ENCODE assay signal across 13 mouse cellular contexts in the genomic region with DNA sequence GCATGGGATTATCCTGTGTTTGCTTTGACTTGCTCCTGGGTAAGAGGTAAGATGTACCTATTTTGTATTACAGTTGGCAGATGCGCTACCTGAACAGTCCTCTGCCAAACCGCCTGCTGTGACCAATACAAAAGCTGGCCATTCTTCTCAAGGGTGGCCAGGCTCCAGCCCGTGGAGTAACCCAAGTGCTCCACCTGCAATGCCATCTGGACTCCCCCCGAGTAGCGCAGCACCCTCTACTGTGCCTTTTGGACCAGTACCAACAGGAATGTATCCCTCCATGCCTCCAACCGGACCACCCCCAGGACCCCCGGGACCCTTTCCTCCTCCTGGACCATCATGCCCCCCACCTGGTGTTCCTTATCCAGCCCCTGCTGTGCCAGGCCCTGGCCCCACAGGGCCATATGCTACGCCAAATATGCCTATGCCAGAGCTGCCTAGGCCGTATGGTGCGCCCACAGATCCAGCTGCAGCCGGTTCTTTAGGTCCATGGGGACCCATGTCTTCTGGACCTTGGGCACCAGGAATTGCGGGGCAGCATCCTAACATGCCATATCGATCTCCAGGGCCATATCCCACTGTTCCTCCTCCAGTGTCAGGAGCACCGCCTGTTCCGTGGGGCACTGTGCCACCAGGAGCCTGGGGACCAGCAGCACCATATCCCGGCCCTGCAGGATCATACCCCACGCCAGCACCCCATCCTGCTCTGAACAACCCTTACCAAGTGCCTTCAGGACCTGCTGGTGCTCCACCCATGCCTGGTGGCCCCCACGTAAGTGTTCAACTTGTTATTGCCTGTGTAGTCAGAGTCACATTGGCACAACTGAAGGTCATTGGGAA. TPM values are rescaled to one million over a fixed set of nuclear protein-coding genes. Genes with fewer than 3 reads are reported as not detected.
DNase-seq lines count a peak whose midpoint lies in the region; ATAC-seq and TF ChIP-seq lines count a peak whose summit lies in the region.
"Had no signal": no experiment of that assay in that cellular context is flagged by ENCODE, and none has a peak within 500 bp of the region (broad histone marks: within the 10 kb centered on the region; RNA-seq: fewer than 3 reads in every experiment).

No protein-coding gene starts in this region.

- H3K27me3 ChIP-seq in hindbrain, postnatal 0 days (ENCODE audit: insufficient read depth, low read length) = no peaks in the 10 kb centered on the region
- H3K27me3 ChIP-seq in hindbrain, embryonic 12.5 days = no peaks in the 10 kb centered on the region
- H3K27me3 ChIP-seq in E14TG2a.4 (ENCODE audit: insufficient read depth, low read length) = no peaks in the 10 kb centered on the region

- no peak for TF ChIP-seq CTCF in hindbrain, postnatal 0 days (IDR thresholded peaks at IDR 0.05; ENCODE audit: low read depth)
- no peak for TF ChIP-seq CTCF in E14TG2a.4 (conservative IDR thresholded peaks at IDR 0.05; ENCODE audit: low read length)

- H3K36me3 ChIP-seq in hindbrain, postnatal 0 days (ENCODE audit: insufficient read depth, low read length) = peaks cover 28% of the 10 kb centered on the region
- peaks cover 52% of the 10 kb centered on the region for H3K36me3 ChIP-seq in hindbrain, embryonic 12.5 days
- H3K36me3 ChIP-seq in E14TG2a.4 (ENCODE audit: insufficient read depth, low read length) = peaks cover 83% of the 10 kb centered on the region

- ATAC-seq in hindbrain, postnatal 0 days = peak; percentile 29; the same call in 1 of the 2 replicates
- no peak for ATAC-seq in hindbrain, embryonic 12.5 days (ENCODE audit: low FRiP score)
- no peak for ATAC-seq in megakaryocyte, adult 5-6 weeks (ENCODE audit: poor library complexity, severe bottlenecking)
- ATAC-seq: forebrain, embryonic 14.5 days; inflammation-experienced regulatory T-cells, adult 6 months had no signal

- H3K4me2 ChIP-seq in hindbrain, postnatal 0 days (ENCODE audit: low read depth, low read length) = no peak overlapping the region
- no peak overlapping the region for H3K4me2 ChIP-seq in hindbrain, embryonic 12.5 days (replicated peaks)

- no peak overlapping the region for H3K9ac ChIP-seq in hindbrain, postnatal 0 days (replicated peaks; ENCODE audit: low read length)
- no peak overlapping the region for H3K9ac ChIP-seq in hindbrain, embryonic 12.5 days

- no peaks in the 10 kb centered on the region for H3K4me1 ChIP-seq in hindbrain, postnatal 0 days (ENCODE audit: insufficient read depth, low read length)
- H3K4me1 ChIP-seq in hindbrain, embryonic 12.5 days = no peaks in the 10 kb centered on the region
- peaks cover 54% of the 10 kb centered on the region for H3K4me1 ChIP-seq in E14TG2a.4 (replicated peaks; ENCODE audit: low read depth, low read length)

- H3K9me3 ChIP-seq in hindbrain, postnatal 0 days (ENCODE audit: low read length) = no peaks in the 10 kb centered on the region
- no peaks in the 10 kb centered on the region for H3K9me3 ChIP-seq in hindbrain, embryonic 12.5 days (replicated peaks)
- H3K9me3 ChIP-seq in E14TG2a.4 (ENCODE audit: low read length) = no peaks in the 10 kb centered on the region
- H3K9me3 ChIP-seq: G1E had no signal

- H3K4me3 ChIP-seq in hindbrain, postnatal 0 days (ENCODE audit: low read length) = no peak overlapping the region
- H3K4me3 ChIP-seq in hindbrain, embryonic 12.5 days = no peak overlapping the region
- peak overlapping the region; percentile 63 for H3K4me3 ChIP-seq in E14TG2a.4 (replicated peaks; ENCODE audit: low read length)

- no peak overlapping the region for H3K27ac ChIP-seq in hindbrain, postnatal 0 days
- H3K27ac ChIP-seq in hindbrain, embryonic 12.5 days = no peak overlapping the region

- WGBS in hindbrain, postnatal 0 days = 88% methylated on average over 18 of the region's 18 CpGs
- 95% methylated on average over 18 of the region's 18 CpGs for WGBS in hindbrain, embryonic 12.5 days

- no peak for DNase-seq in hindbrain, postnatal 0 days (ENCODE audit: low spot score)
- peak; percentile 92 for DNase-seq in cerebellum, adult 11-12 months
- DNase-seq in cerebellum, postnatal 36 days = peak; percentile 82 to 83
- DNase-seq in adrenal gland, postnatal 10 days = no peak
- DNase-seq: adrenal gland, adult 8-10 months; layer of hippocampus, adult 9-11 months; lung, postnatal 14 days had no signal

RNA-seq across cellular contexts. Expression of a gene that starts 12.5 kb away (rescaled TPM):
- 49.2 and 50.3 TPM in 2 replicates for total RNA-seq in hindbrain, postnatal 0 days (2014; rRNA removed)
- 31.8 and 33.9 TPM in 2 replicates for polyA plus RNA-seq in hindbrain, postnatal 0 days (2015; fragmentation: Nextera tagmentation; extraction: Ambion mirVana)
- 79.8 and 85.3 TPM in 2 replicates for polyA plus RNA-seq in hindbrain, embryonic 12.5 days (2016; fragmentation: Nextera tagmentation; extraction: Ambion mirVana)
- 65.7 and 68.3 TPM in 2 replicates for total RNA-seq in megakaryocyte, adult 5-6 weeks (2015)
- total RNA-seq in megakaryocyte, adult 5-6 weeks (2017) = 42.3 and 49.4 TPM in 2 replicates
- total RNA-seq in adrenal gland, postnatal 10 days (2021) = 10 to 100 TPM; 69.9 to 75.9 TPM

RNA-seq across cellular contexts. Expression of a gene that starts 33.8 kb away (rescaled TPM):
- 5.6 and 7.2 TPM in 2 replicates for total RNA-seq in hindbrain, postnatal 0 days (2014; rRNA removed)
- 2.2 and 2.8 TPM in 2 replicates for polyA plus RNA-seq in hindbrain, postnatal 0 days (2015; fragmentation: Nextera tagmentation; extraction: Ambion mirVana)
- polyA plus RNA-seq in hindbrain, embryonic 12.5 days (2016; fragmentation: Nextera tagmentation; extraction: Ambion mirVana) = 3.7 and 3.9 TPM in 2 replicates
- 20.3 and 23.5 TPM in 2 replicates for total RNA-seq in megakaryocyte, adult 5-6 weeks (2015)
- total RNA-seq in megakaryocyte, adult 5-6 weeks (2017) = 15.7 and 18.1 TPM in 2 replicates
- 10 to 100 TPM; 18.8 to 19.7 TPM for total RNA-seq in adrenal gland, postnatal 10 days (2021)

RNA-seq across cellular contexts. Expression of a gene that starts 33.9 kb away (rescaled TPM):
- 8.5 and 10.7 TPM in 2 replicates for total RNA-seq in hindbrain, postnatal 0 days (2014; rRNA removed)
- polyA plus RNA-seq in hindbrain, postnatal 0 days (2015; fragmentation: Nextera tagmentation; extraction: Ambion mirVana) = 9.4 and 9.7 TPM in 2 replicates
- 33.9 and 34.5 TPM in 2 replicates for polyA plus RNA-seq in hindbrain, embryonic 12.5 days (2016; fragmentation: Nextera tagmentation; extraction: Ambion mirVana)
- 28.1 and 30.4 TPM in 2 replicates for total RNA-seq in megakaryocyte, adult 5-6 weeks (2015)
- total RNA-seq in megakaryocyte, adult 5-6 weeks (2017) = 66.9 and 71.0 TPM in 2 replicates
- 10 to 100 TPM in 1 of 2 experiments, 1 to 10 TPM in 1; 6.9 to 10.0 TPM for total RNA-seq in adrenal gland, postnatal 10 days (2021)

RNA-seq across cellular contexts. Expression of a gene that starts 57.0 kb away (rescaled TPM):
- total RNA-seq in hindbrain, postnatal 0 days (2014; rRNA removed) = 2.1 and 9.1 TPM in 2 replicates
- 6.6 and 8.2 TPM in 2 replicates for polyA plus RNA-seq in hindbrain, postnatal 0 days (2015; fragmentation: Nextera tagmentation; extraction: Ambion mirVana)
- polyA plus RNA-seq in hindbrain, embryonic 12.5 days (2016; fragmentation: Nextera tagmentation; extraction: Ambion mirVana) = 1.5 and 2.0 TPM in 2 replicates
- total RNA-seq in megakaryocyte, adult 5-6 weeks (2015) = 1,575 and 1,670 TPM in 2 replicates
- 496 and 508 TPM in 2 replicates for total RNA-seq in megakaryocyte, adult 5-6 weeks (2017)
- total RNA-seq in adrenal gland, postnatal 10 days (2021) = 1 to 10 TPM; 6.9 to 7.0 TPM

Comparison
In these comparisons a context has a peak if more than half of its experiments do, and no peak if none do; other contexts are left out.
1. DNase-seq: peak in cerebellum, adult 11-12 months (single experiment) and cerebellum, postnatal 36 days (2 of 2); none in hindbrain, postnatal 0 days (single experiment) and adrenal gland, postnatal 10 days (single experiment).